Mouse (Mus musculus) induced T-regulatory cell, adult 2 months (primary cell): ENCODE measurements around the gene Gm20379.

Experiments used
- DNase-seq: peaks from one replicate; pipeline ENCODE4 v3.0.0-alpha.2; 2012; ENCODE audit warnings: low read depth

Gene Gm20379

DNA sequence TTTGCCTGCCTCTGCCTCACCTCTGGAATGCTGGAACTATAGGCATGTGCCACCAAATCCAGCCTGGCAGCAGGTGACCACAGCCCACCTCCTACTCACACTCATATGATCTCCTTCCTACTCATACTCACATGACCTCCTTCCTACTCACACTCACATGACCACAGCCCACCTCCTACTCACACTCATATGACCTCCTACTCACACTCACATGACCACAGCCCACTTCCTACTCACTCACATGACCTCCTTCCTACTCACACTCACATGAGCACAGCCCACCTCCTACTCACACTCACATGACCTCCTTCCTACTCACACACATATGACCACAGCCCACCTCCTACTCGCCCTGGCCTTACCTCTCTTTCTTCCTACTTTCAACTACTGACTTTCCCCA, 31.1 kb downstream of the Gm20379 start:
- DNase-seq: peak; percentile 29

DNA sequence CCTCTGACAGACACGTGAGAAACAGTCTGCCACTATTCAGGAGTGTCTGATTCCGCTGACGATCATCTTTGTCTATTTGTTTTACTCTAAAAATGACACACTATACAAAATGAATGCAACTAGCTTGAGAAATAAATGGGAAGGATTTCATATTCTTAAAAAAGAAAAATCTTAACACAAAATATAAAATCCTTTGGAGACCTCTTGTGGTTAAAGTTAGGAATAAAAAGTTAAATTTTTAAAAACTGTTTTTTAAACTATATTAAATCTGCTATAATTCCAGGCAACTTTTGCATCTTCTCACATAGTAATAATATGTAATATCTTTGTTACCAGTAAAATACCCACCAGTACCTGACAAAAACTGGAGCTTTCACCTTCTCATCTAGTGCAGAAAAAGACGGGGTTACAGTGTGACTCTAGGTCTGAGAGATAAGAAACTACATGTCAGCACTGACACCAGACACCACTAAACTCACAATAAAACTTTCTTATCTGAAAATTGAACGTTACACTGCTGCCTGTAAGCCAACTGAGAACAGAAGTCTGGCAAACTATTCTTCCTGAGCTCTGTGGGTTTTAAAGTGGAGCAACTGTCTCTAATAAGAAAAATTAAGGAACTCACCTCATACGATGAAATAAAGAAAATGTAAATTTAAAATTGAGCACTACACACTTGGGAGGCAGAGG, 32.1 kb downstream of the Gm20379 start:
- DNase-seq: no peak

DNA sequence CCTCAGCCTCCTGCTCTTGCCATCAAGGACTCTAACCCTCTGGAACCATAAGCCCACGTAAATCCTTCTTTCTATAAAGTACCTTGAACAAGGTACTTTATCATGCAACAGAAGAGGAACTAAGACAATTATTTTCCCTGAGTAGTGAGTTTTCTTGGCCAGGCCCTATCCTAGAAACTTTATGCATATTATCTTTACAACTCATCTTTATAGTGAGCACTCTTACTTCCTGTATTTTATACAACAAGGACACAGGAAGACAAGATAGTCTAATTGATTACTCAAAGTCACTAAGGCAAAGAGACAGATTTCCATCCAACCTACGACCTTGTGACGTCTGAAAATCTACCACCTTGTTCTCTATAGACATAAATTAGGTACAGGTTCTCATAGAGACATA, 34.0 kb downstream of the Gm20379 start:
- DNase-seq: no peak

DNA sequence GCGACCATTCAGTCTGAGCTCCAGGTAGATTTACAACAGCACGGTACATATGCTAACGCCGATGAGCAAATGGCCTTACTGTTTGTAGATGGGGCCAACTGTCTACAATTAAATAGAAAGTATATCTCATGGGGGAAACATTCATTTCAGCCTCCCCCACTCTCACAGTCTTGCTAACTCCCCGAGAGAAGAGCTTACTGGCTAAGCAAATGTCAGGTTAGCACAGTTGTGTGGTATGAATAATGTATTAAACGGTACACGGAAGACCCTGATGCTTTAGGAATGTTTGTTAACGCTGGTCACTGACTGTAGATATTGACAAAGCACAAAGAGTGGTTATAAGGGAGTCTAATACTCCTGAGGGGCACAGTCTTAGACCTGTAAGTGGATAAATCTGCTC, 38.3 kb downstream of the Gm20379 start:
- DNase-seq: no peak

DNA sequence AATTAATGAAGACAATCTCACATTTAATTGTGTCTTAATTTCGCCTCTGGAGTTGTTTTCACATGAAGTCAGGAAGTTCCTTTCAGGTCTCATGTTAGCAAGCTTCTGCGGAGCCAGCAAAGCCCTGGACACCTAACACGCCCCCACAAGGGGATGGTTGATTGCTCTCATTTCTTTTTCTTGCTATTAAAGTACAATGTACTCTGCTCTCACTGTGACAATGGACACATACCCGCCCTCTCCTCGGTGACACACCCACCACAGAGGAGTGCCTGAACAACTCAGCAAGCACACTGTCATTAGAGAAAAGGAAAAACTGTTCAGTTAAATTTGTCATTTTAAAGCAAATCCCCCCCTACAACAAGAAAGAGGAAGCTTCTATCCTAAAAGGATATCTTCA, 40.6 kb downstream of the Gm20379 start:
- no peak for DNase-seq

DNA sequence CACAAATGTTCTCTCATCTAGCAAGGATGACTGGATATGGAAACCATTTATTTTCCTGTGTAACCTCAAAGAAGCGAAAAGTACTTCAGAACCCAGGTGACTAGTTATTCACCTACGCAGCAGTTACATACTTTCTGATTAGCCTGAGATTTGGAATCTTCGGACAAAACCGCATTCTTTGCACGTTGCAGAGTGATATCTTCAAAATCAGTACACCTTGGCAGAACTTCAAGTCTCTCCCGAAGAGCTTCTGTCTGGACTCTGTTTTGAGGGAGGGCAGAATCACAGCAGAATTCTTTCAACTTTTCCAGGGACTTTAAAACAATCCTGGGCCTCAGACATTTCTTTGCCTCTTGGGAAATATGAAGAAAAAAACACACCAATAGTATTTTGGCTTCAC, 45.3 kb downstream of the Gm20379 start:
- no peak for DNase-seq

DNA sequence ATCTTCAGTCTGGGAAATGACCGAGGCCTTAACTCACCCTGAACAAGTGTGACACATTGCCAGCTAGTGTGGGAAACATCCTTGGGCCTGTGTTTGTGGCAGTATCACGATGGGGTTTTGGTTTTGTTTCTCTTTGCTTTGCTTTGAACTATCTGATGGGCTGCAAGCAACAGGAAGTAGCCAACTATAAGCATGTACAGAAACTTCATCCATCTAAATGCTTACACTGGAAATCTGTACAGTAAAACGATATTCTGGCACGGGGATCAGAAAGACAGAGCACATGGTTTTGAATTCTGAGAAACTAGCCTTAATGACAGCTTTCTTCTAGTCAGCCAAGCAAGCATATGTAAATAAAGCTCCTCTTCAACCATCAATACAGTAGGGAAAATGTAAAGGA, 48.2 kb downstream of the Gm20379 start:
- DNase-seq: peak; percentile 86

DNA sequence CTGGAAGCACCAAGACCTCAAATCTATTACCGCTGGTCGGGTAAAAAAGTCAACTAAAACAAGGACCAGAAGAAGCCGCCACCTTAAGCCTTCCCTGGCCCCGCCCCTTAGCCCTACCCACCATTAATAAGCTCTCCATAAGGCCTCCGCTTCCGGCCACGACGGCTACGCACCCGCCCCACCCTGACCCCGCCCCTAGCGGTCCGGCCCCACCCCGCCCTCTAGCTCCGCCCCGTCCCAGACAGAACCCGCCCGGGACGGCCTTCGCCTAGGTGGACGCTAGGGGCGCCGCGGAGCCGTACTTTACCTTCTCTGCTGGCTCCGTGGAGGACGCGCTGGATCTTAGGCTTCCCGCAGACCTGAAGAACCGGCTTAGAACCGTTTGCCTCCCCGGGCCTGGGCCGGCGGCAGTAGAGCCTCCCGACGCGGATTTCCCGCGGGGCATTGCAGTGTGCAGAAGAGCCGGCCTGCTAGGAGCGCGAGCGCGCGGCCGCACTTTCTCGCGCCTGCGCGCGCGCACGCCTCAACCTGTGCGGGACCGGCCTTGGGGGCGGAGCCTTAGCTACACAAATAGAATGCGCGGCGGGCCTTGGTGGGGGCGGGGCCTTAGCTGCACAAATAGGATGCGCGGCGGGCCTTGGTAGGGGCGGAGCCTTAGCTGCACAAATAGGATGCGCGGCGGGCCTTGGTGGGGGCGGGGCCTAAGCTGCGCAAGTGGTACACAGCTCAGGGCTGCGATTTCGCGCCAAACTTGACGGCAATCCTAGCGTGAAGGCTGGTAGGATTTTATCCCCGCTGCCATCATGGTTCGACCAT, 48.9 kb downstream of the Gm20379 start, which contains the start of the genes Dhfr and Msh3:
Gene Dhfr, plus strand, starts transcription at position 271 of the 816 bp plus-strand sequence.
Gene Msh3, minus strand, starts transcription at position 548 of the 816 bp plus-strand sequence.
- peak; percentile 99 for DNase-seq

DNA sequence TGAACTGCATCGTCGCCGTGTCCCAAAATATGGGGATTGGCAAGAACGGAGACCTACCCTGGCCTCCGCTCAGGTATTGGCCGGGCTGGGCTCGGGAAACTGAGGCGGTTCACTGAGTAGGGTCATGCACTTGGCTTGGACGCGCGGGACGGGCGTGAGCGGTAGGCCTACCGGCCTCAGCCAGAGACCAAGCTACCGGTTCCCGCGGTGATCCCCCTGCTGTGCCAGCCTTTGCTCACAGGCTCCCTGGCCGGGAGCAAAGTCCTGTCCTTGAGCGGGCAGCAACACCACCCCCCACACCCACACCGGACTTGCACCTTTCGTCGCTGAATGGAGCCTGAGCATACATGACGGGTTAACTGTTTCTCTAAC, 49.5 kb downstream of the Gm20379 start:
- DNase-seq: no peak

DNA sequence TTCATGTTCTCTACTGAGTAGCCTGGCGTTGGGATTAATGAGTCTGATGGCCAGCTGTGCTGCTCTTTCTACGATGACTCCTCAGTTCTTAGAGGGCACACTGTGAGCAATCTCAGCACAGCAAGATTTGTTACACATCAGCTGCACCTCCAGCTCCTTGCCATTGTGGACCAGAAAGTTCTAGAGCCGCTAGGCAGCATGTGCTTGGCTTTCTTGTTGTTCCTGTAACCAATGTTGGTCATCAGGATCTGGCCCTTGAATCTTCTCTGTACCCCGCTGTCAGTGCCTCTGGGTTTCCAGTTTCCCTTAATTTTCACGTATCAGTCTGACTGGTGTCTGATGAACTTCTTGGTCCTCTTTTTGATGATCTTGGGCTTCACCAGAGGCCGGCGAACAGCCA, 50.6 kb downstream of the Gm20379 start:
- no peak for DNase-seq
